Mouse (Mus musculus): ENCODE data around the gene Fam174b.

Fam174b gene

DNA sequence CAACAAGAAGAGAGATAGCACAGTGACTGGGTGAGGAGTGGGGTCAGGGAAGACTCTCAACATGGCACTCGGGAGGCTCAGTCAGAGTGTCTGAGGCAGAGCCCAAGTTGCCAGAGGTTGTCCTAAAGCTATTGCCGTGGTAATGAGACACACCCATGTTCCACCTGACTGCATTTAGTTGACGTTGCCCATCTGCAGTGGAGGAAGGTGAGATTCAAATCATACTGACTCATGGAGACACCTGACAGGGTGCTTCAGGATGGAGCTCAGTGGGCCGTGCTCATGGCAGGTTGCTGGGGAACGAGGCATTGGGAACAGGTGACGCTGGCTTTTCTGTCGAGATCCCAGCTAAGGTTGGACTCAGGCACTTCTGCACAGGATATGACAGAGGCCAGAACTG is 9.9 kb downstream of the Fam174b start:
- no peak for DNase-seq (ENCODE audit: low spot score)

DNA sequence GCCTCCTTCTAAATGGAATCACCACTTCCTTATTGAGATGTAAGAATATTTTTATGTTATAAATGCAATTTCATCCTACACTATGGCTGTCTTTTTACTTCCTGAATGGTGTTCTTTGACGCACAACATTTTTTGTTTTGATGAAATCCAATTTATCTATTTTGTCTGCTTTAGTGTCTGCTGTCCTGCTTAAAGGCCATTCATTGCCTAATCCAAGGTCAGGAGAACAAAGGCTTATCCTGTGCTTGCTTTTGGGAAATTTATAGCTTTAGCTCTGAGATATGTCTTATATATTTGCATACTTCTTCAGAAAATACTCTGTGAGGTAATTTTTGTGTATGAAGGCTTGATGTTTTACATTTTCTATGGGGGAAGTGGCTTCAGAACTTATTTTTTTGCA is 13.5 kb downstream of the Fam174b start:
- DNase-seq (ENCODE audit: low spot score), result no peak

DNA sequence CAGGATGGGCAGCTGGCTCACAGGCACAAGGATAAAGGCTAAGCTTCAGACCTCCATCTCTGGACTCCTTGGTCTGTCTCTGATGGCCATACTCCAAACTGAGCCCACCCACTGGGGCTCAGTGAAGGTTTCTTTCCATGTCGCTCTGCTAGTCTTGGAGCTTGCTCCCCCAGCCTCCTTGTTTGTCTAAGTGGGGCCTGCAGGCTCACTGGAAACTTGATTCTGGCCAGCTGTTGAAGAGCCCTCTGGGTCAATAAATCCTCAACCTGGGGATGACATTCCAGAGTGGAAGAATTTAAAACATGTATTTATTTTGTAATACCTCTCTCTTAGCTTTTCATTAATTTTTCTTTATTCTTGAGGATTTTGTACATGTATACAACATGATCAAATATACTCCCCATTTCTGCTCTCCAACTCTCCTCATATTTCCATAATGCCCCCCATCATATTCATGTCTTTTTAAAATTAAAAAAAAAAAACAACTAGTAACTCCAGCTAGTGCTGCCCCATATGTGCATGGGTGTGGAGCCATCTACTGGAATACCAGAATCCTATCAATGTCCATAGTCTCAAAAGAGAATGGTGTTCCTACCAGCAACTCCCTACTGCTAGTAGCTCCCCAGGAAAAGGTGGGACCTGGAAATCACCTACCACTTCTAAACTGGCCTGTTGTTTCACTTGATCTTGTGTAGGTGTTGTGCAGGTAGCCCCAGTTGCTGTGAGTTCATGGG is 15.4 kb downstream of the Fam174b start:
- no peak for DNase-seq (ENCODE audit: low spot score)

DNA sequence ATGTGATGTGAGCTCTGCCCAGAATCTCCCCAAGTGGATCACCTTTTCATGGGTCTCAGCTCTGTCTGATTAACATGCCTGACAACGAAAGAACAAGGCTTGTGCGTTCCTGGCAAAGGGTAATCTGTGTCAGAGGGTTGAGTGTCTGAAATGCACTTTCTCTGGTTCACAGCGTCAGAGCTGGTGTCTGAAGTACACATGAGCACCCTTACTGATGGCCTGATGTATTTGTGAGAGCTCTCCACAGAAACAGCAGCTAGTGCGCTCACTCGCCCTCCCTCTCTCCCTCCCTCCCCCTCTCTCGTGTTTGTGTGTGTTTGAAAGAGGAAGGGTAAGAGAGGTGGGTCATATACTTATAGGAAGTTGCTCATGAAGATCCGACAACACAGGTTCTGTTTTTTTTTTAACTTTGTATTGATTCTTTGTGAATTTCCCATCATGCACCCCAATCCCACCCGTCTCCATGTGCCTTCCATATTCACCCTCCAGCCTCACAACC is 21.6 kb downstream of the Fam174b start:
- no peak for DNase-seq (ENCODE audit: low spot score)

DNA sequence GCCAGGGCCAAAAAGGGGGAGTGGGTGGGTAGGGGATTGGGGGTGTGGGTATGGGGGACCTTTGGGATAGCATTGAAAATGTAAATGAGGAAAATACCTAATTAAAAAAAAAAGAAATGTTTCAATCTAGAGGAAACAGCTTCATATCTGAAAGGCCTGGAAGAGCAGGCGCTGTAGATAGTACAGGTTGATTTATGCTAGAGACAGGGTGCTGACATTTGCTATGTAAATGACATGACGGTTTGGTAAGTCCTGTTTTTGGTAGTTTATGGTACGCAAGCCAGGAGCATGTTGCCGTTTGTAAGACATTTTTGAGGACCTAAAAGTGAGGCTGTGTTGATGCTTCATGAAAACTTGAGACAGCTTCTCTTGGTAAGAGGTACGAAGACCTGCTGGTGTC is 24.6 kb downstream of the Fam174b start:
- DNase-seq (ENCODE audit: low spot score), result no peak

DNA sequence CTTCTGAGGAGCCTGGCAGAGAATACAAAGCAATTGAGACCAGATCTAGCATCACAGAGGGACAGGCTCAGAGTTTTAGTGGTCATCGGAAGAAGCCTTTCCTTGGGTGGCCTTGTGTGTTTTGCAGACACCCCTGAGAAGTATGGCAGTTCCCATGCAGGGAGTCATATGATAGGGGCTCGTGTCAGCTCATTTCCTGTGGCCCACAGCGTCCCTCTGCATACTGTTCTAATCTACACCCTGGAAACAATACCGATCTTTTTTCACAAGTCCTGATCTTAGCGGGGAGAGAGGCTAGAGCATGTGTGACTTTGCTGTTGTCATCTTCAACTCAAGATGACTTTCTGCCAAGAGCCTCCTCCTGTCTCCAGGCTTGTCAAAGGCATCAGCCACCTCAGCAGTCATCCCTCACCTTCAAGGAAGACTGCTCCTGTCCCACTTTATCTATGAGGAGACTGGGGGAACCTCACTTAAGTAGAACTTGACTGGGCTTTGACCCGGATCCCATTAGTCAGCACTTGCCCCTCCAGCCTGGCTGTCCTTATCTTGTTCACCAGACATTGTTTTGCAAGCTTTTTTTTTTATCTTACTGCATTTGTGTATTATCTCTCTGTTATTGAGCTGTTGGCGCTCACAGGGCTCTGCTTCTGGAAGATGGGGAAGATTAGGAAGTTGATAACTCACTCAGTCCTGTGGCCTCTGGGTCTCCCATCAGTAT is 25.2 kb downstream of the Fam174b start:
- no peak for DNase-seq (ENCODE audit: low spot score)

DNA sequence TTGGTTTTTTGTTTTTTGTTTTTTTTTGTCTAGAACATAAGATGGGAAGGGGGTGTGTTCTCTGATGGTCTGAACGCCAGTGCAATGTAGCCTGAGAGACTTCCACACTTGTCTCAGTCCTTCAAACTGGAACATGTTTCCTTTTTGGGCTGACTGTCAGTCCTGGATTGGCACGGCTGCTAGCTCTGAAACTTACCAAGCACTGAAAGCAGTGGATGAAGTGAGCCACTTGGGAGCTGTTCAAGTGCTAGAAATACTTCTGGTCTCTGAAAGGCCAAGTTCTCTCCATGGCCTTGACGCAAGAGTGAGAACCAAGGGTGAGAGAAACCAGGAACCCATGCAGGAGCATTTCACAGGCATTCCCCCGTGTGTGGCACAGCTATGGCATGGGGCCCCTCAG is 29.1 kb downstream of the Fam174b start:
- no peak for DNase-seq (ENCODE audit: low spot score)

DNA sequence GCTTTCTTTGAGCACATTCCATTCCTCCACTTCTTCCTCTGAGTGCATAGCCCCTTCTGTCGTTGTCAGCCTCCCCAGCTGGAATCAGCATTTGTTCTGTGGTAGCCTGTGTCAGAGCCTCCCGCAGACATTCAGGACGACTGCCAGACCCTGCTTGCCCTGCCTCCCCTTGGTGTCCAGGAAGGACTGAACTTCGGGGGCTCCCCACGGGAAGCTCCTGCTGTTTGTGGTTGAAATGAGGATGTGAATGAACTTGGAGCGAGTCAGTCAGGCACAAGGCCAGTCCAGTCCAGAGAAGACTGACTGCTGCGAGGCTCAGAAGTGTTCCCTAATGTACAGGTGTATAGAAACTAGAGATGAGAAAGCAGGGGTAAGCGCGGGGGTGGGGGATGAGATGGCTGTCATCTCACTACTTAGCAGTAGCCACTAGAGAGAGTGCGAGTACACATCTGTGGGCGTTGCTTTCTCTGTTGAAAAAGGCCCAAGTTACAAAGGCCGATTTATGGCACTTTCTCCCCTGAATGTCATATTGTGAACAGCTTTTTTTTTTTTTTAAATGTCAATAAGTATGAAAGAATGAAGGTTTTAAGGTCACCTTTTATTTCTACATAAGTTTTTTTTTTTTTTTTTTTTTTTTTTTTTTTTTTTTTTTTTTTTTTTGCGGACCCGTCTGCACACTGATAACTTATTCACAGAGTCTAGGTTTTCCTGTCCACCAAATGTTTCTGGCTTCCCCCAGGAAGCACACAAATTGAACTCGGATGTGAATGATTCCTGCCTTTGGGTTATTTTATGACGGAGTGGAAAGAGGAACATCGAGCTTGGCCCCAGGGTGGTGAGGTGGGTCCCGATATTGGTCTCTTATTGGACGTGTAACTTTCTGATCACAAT is 31.5 kb downstream of the Fam174b start:
- DNase-seq (ENCODE audit: low spot score), result no peak

DNA sequence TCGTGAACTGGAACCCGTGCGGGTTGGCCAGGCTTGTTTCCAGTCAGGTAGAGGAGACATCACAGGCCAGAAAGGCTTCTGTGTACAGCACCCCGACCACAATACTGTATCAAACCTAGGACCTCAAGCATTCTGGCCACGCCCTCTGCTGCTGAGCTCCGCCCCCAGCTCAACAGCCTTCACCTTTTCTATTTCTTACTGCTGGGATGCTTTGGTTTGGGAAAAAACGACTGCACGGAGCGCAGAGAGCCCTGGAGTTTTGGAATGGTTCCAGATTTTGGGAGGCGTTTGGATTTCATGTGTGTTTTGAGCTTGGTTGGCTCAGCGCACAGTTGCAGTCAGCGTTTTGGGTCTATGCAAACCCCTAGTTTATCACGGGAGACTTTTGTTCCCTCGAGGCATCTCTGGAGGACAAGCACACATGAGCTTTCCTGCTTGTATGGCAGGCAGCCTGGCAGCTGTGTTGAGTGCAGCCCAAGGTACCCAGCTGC is 32.2 kb downstream of the Fam174b start:
- no peak for DNase-seq (ENCODE audit: low spot score)

DNA sequence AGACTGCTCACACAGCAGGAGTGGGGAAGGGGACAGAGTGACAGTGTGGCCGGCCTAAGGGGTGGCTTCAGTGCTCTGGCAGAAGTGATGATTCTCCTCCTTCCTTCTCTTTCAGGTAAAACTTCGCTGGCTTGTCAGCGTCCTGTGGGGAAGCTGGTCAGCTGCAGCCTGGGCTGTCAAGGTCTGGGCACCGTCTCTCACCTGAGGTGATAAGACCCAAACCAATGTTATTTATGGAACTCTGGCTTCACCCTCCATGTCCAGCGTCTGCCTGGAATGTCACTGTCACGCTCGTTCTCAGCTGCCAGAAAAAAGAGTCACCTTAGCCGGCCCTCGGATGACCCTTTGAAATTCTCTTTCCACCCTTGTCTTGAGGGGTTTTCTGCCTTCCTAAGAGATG is 34.7 kb downstream of the Fam174b start:
- no peak for DNase-seq (ENCODE audit: low spot score)

DNA sequence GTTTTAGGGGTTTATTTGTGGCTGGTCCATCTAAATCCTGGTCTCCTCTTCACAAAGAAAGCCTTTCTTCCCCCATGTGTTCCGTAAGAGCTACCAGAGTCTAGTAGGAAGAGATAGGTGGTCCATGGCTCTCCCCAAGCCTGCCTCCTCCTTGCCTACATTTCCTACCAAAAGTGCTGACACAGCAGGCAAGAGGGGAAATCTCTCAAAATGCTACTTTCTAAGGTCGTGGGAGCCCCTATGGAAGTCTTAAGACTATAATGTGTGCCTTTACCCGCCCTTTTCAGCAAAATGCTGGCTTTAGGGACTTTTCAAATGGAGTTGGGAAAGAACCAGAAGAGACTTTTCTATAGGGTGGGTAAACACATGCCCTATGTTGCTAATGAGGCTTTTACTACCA is 37.7 kb downstream of the Fam174b start:
- DNase-seq (ENCODE audit: low spot score), result no peak

DNA sequence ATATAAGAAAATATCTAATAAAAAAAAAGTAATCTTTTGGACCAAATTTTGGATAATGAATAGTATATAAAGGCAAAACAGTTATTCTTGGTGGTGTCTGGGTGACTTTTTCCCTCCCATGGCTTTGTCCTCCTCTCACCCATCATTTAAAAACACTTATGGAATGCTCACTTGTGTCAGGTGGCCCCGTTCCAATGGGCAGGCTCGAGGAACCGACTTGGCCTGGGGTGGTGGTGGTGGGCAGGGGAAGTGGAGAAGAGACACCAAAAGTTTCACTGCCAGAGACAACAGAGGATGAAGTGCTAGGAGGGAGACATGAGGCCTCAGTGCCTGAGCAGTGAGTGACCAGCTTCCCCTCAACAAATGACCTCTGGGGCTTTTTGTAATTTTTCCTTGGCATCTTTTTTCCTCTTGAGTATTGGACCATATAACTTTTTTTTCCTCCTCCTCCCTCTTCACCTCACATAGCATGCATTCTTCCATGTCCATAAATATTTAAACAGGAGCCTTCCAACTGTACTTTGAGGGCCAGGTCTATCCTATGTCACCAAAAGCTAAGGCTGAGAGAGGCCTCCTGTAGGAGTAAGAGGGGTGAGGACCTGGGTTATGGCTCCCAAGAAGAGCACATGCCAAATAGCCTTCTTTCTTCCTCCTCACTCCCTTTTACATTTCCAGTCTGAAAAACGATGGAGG is 44.8 kb downstream of the Fam174b start:
- DNase-seq (ENCODE audit: low spot score), result no peak

DNA sequence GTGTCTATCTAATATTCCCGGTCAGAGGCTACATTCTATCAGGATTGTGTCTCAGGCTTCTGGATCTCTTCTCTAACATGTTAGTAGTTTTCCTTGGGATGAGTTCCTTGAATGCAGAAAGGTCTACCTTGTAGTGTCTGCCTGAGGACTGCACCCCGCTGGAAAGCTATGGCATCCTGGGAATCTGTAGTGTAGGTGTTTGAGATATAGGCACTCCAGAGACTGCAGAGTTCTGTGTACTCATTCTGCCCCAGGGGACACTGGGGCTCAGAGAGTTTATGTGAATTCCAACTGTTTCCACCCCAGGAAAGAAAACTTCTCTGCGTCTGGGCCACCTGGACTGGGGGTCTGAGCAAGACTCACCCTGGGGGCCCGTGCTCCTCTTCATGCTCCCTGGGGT is 45.7 kb downstream of the Fam174b start:
- DNase-seq (ENCODE audit: low spot score), result no peak

DNA sequence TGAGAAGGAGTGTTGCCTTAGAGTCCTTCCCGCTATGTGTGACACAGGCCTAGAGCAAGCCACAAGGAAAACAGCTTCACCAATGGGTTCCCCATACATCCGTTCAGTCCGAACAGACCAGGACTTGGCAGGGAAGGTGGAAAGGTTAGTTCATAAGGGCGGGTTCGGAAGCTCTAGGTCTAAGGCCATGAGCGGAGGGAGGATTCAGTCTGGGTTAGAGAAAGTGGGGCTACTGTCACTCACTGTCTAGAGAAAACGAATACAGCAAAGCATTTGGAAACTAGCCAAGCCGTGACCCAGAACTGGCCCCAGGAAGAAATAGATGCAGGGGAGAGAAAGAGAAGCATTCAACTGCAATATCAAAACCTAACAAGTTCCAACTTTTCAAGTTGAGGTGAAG is 47.4 kb downstream of the Fam174b start:
- DNase-seq (ENCODE audit: low spot score), result no peak

DNA sequence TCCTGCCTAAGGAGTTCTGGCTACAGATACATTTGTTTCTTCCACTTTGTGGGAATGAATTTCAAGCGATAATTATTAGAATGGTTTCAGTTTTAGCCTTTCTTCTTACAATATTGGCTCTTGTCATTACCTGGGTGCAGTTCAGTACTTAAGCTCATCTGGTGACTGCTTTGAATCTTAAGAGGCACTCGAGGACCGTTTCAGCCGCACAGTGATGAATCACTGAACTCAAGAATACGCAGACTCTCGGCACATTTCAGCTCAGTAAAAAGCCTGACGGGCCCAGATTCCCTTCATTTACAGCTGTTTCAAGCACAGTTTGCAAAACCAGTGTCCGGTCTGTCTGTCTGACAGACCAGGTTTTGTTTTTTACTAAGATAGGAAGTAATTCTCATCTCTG is 51.0 kb downstream of the Fam174b start:
- no peak for DNase-seq (ENCODE audit: low spot score)

DNA sequence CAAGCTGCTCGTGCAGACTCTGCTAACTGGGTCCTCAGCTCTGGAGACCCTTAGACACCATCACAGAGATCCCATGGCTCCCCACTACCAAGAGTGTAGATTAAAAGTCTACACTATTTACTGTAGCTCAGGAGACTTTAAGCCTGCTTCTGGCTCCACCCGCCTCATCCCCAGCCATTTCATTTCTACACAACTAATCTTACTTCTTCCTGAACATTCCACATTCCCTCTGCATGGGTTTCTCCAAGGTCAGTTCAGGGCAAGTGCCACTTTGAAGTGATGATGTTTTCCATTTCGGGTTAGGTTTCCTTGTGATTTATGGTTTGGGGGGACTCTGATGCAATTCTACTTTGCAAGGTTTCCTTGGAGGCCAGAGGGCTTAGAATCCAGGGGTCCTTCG is 52.1 kb downstream of the Fam174b start:
- DNase-seq (ENCODE audit: low spot score), result no peak

DNA sequence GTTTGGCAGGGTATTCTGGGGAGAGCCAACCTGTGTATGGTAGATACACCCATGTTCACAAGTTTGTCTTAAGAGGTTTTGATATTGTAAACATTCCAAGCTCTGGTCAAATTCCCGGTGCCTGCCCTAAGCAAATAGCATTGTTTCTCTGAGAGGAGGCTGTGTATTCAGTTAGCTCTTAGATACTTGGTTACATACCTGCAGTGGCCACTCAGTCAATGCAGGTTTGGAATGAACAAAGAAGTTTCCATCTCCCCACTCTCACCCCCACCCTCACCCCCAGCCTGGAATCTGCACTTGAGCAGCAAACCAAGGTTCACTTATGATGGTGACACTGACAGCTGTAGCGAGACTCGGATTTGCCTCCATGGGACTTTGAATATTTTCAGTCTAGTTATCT is 52.5 kb downstream of the Fam174b start:
- no peak for DNase-seq (ENCODE audit: low spot score)

DNA sequence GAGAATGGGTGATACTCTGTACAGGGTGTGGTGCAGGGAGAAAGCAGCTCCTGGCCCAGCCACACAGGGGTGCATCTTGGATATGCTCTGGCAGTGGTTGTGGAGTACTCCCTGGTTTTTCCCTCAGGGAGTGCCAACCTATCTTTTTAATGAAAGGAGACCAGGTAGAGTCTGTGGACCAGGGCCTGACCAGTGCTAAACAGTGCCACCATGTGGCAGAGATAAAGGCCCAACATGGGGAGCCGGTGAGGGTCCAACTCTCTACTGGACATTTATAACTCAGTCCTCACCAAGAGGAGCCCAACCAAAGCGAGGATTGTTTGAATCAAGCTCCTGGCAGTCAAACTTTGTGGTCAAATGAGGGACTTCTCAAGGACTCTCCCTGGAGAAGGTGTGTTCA is 69.2 kb downstream of the Fam174b start:
- DNase-seq (ENCODE audit: low spot score), result no peak

DNA sequence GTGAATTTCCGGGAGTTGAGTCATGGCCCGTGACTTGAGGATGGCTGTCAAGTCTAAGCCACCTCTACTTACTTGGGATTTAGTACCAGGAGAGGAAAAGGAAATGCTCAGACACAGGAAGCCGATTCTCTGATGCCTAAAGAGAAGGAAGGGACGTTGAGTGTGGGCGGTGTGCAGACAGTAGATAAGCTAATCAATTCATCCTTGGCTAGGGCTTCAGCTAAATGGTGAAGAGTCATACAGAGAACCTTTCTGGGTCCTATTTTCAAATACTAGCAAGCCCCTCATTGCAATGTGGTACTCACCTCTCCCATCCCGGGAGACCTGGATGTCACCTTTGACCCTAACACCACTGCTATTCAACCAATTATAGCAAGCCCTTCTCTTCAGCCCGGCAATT is 71.3 kb downstream of the Fam174b start:
- no peak for DNase-seq (ENCODE audit: low spot score)

DNA sequence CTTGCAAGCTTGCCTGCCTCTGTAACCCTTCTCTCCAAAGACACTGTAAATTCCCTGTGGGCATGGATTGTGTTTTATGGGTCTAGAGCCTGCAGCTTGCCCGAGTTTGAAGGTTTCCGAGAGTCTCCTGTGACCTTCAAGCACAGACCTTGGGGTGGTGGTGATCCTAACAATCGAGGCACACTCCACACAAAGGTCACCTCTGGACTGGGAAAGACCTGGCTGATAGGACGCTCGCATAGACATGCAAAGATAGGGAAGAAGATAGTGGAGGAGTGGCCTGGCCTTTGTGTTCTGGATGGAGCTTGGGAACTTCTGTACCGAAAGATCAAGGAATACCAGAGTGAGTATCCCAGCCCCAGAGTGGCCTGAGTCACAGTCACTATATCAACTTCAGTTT is 72.1 kb downstream of the Fam174b start:
- DNase-seq (ENCODE audit: low spot score), result no peak

DNA sequence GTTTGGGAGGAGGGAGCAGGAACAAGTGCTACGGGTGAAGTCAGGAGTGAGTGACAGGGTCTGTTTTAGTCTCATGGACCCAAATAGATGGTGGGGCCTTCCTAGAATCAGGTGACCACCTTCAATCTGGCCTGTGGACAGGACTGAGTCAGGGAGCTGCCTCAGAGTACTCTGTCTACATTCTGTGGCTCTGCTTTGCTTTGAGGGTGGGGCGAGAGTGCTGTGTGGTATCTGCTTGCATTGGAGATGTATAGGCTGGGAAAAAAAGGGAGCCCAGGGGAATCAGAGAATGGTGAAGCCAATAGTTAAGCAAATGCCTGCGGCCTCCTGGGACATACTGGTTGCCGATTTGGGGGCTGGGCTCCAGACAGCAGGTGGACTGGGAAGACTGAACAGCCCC is 73.8 kb downstream of the Fam174b start:
- DNase-seq (ENCODE audit: low spot score), result no peak

DNA sequence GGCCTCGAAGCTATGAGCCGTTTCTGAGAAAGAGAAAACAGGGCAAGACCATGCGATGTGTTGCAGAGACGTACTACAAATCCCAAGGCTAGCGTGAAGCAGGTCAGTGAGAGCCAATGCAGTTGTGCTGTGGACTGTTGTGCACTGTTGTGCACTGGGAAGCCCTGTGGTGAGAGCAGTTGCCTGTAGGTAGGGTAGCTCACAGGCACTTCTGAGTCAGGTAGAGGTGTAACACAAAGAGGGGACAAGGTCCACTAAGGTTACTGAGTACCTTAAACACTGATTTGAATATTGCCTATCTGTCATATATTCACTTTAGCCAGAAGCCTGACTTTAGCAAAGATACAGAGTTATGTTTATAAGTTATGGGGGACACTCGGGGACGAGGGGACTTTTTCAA is 74.4 kb downstream of the Fam174b start:
- DNase-seq (ENCODE audit: low spot score), result no peak
